Mouse (Mus musculus) spleen, adult 2 months (tissue): ENCODE data around the gene Nrm.

ENCODE experiments used
- CTCF ChIP-seq: fragments of 200-500 bp; IDR thresholded peaks from 2 replicates; pipeline ENCODE4 v1.5.1; 2011; ENCODE audit warnings: mild to moderate bottlenecking, inconsistent platforms; ENCODE audit not compliant: insufficient read depth, insufficient read length, insufficient replicate concordance; ENCODE audit errors: extremely low read depth
- POLR2A ChIP-seq: fragments of 200-500 bp; IDR thresholded peaks from 2 replicates; pipeline ENCODE4 v1.6.1; 2011; ENCODE audit warnings: low read depth, low read length, inconsistent platforms

- TF ChIP-seq CTCF = no peak
- no peak for TF ChIP-seq POLR2A
Measured at GRCm38 (mm10) chr17:35887725-35888124, 26.6 kb downstream of the Nrm start.
